Mouse (Mus musculus) liver, embryonic 15.5 days (tissue): ENCODE measurements at regions not wholly inside any gene's neighbourhood (a gene's known extent, or its start where the extent isn't known, plus 50 kb on each side); places are given as distances from the start of the nearest gene placed in this dataset.

ENCODE experiments used
- ATAC-seq: fragments of 200-750 bp; cut with Nextera tagmentation; 2 replicates; pipeline ENCODE4 v1.8.0; 2017; ENCODE audit warnings: moderate number of reproducible peaks, mild to moderate bottlenecking, moderate library complexity; ENCODE audit not compliant: insufficient read depth
- H3K27ac ChIP-seq: fragments of 300-500 bp; sonication (generic); replicated peaks from 2 replicates; pipeline ENCODE4 v1.5.1; 2015; ENCODE audit warnings: mild to moderate bottlenecking, inconsistent platforms
- H3K27me3 ChIP-seq: fragments of 300-500 bp; sonication (generic); 2 replicates; pipeline ENCODE4 v1.6.1; 2015; ENCODE audit warnings: mild to moderate bottlenecking, inconsistent platforms
- H3K36me3 ChIP-seq: fragments of 300-500 bp; sonication (generic); replicated peaks from 2 replicates; pipeline ENCODE4 v1.6.1; 2015; ENCODE audit warnings: moderate library complexity, mild to moderate bottlenecking, inconsistent platforms
- H3K4me1 ChIP-seq: fragments of 300-500 bp; sonication (generic); replicated peaks from 2 replicates; pipeline ENCODE4 v1.6.1; 2015; ENCODE audit warnings: inconsistent platforms
- H3K4me2 ChIP-seq: fragments of 300-500 bp; sonication (generic); 2 replicates; pipeline ENCODE4 v1.6.1; 2015; ENCODE audit warnings: moderate library complexity, mild to moderate bottlenecking, inconsistent platforms
- H3K4me3 ChIP-seq: fragments of 300-500 bp; sonication (generic); replicated peaks from 2 replicates; pipeline ENCODE4 v1.5.1; 2015; ENCODE audit warnings: mild to moderate bottlenecking, inconsistent platforms
- H3K9ac ChIP-seq: fragments of 300-500 bp; sonication (generic); 2 replicates; pipeline ENCODE4 v1.6.1; 2015; ENCODE audit warnings: moderate library complexity, mild to moderate bottlenecking, inconsistent platforms
- H3K9me3 ChIP-seq: fragments of 300-500 bp; sonication (generic); replicated peaks from 2 replicates; pipeline ENCODE4 v1.6.1; 2016; ENCODE audit warnings: inconsistent platforms
- WGBS: fragments of 180-500 bp; shearing (Covaris S2); methylation state at CpG from one replicate; pipeline ENCODE4 v1.1.7; 2015; ENCODE audit warnings: mixed read lengths; ENCODE audit not compliant: insufficient replicate concordance; 5-methylcytosine and 5-hydroxymethylcytosine counted together

GRCm38 (mm10) chr6:41126855-41127254, 91.5 kb upstream of the 2210010C04Rik start:
- Histone ChIP-seq H3K4me2 (no peak overlapping the region), H3K9ac (no peak overlapping the region), H3K9me3 (no peaks in the 10 kb centered on the region), H3K27me3 (no peaks in the 10 kb centered on the region), H3K4me1 (no peaks in the 10 kb centered on the region), H3K36me3 (no peaks in the 10 kb centered on the region), H3K27ac (no peak overlapping the region), H3K4me3 (no peak overlapping the region)
- no peak for ATAC-seq

DNA sequence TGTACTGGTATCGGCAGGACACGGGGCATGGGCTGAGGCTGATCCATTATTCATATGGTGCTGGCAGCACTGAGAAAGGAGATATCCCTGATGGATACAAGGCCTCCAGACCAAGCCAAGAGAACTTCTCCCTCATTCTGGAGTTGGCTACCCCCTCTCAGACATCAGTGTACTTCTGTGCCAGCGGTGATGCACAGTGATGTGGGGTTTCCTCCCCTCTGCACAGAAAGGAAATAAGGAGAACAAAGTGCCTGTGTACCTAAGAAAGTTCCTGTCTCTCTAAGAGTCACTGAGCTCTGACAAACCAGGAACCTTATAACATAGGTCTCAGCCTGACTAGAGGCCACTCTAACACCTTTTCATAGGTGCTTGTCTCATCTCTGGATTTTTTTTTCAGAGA, 86.3 kb upstream of the 2210010C04Rik start:
- Histone ChIP-seq H3K4me3 (no peak overlapping the region), H3K27ac (no peak overlapping the region), H3K4me1 (peaks cover 15% of the 10 kb centered on the region), H3K9ac (no peak overlapping the region), H3K36me3 (no peaks in the 10 kb centered on the region), H3K27me3 (no peaks in the 10 kb centered on the region), H3K4me2 (no peak overlapping the region), H3K9me3 (no peaks in the 10 kb centered on the region)
- ATAC-seq = no peak
- WGBS = 64% methylated on average over 3 of the region's 3 CpGs

GRCm38 (mm10) chr6:41119176-41119575, 83.9 kb upstream of the 2210010C04Rik start:
- no peak overlapping the region for H3K4me2 ChIP-seq

DNA sequence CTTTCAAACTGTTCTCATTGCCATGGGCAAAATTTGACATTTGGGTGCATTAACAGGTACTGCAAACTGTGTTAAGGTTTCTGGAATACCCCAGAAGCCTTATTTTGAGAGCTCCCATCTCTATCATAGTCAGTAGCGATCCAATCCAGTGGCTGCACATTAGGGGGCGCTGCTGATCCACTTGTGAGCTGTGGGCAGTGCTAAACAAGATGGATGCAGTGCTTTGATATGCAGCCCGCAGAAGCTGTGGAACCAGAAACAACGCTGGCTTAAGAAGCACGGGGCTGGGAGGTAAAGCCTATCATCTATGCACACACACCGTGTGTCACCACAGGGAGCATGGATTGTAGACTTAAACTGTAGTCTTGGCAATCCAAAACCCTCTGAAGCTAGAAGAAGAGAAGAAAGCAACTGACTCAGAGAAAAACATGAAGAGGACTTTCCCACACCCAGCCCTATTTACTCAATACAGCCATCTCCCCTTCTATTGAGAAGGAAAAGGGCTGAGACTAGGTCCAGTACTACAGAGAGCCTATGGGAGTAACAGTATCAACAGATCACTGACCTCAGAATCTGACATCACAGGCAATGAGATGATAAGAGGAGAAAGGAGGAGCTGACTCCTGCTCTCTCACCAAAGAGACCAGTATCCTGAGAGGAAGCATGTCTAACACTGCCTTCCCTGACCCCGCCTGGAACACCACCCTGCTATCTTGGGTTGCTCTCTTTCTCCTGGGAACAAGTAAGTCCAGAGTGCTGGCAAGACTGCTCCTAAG, 83.1 kb upstream of the 2210010C04Rik start:
- Histone ChIP-seq H3K27ac (no peak overlapping the region), H3K4me1 (peaks cover 23% of the 10 kb centered on the region), H3K4me2 (peak overlapping the region; percentile 53), H3K4me3 (peak overlapping the region; percentile 20; the same call in 1 of the 2 replicates), H3K9me3 (no peaks in the 10 kb centered on the region), H3K9ac (no peak overlapping the region), H3K36me3 (no peaks in the 10 kb centered on the region), H3K27me3 (no peaks in the 10 kb centered on the region)
- WGBS = 3% methylated on average over 7 of the region's 7 CpGs
- peak; percentile 80 for ATAC-seq

More at GRCm38 (mm10) chr6:41119176-41119575, 83.9 kb upstream of the 2210010C04Rik start:
- H3K36me3 ChIP-seq = no peaks in the 10 kb centered on the region
- no peak overlapping the region for H3K9ac ChIP-seq
- no peak overlapping the region for H3K4me3 ChIP-seq
- H3K4me1 ChIP-seq = peaks cover 15% of the 10 kb centered on the region
- H3K27ac ChIP-seq = no peak overlapping the region
- no peaks in the 10 kb centered on the region for H3K27me3 ChIP-seq
- no peak for ATAC-seq
- 28% methylated on average over 2 of the region's 2 CpGs for WGBS
- H3K9me3 ChIP-seq = no peaks in the 10 kb centered on the region

DNA sequence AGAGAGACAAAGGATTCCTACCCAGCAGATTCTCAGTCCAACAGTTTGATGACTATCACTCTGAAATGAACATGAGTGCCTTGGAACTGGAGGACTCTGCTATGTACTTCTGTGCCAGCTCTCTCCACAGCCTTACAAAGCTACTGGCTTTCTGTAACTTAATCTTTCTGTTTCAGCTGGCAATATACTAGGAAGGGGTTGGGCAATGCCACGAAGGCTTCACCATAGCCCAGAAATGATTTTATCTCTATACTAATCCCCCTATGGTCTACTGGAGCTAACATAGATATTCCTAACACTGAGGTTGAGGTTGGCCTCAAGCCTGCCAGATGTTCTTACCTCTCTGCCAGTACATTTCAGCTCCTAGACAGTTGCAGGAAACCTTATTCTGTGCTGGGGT, 78.6 kb upstream of the 2210010C04Rik start:
- peaks cover 20% of the 10 kb centered on the region for H3K4me1 ChIP-seq
- no peaks in the 10 kb centered on the region for H3K36me3 ChIP-seq
- H3K4me3 ChIP-seq = no peak overlapping the region
- H3K9ac ChIP-seq = no peak overlapping the region
- no peaks in the 10 kb centered on the region for H3K9me3 ChIP-seq
- H3K27ac ChIP-seq = no peak overlapping the region
- WGBS = 20% methylated on average over 1 of the region's 1 CpGs
- H3K27me3 ChIP-seq = no peaks in the 10 kb centered on the region
- ATAC-seq = peak; percentile 53
- H3K4me2 ChIP-seq = no peak overlapping the region

DNA sequence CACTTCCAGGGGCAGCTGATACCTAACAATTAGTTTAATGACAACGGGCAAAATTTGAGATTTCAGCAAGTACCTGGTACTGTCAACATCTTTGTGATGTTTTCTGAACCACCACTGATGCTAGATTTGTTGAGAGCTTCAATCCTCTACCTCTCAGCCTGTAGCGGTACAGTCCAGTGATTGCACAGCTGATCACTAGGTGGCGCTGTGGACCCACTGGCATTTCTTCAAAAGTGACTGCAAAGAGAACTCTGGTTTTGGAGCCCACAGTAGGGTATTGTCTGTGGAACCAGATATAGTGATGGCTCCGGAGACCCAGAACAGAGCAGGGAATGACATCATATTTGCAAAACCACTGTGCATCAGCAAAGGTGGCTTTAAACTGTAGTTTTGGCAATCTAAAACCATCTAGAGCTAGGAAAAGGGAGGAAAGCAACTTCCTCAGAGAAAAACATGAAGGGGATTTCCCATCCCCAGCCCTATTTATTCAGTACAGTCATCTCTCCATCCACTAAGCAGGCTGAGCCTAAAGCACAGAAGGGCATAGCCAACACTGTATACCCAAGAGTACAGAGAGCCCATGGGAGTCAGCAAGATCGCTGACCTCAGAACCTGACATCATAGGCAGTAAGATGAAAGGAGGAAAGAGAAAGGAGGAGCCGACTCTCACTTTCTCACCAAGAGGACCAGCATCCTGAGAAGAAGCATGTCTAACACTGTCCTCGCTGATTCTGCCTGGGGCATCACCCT, 77.7 kb upstream of the 2210010C04Rik start:
- no peaks in the 10 kb centered on the region for H3K36me3 ChIP-seq
- H3K4me1 ChIP-seq = peaks cover 11% of the 10 kb centered on the region; the same call in 1 of the 2 replicates
- 33% methylated on average over 7 of the region's 7 CpGs for WGBS
- no peaks in the 10 kb centered on the region for H3K9me3 ChIP-seq
- no peak overlapping the region for H3K4me3 ChIP-seq
- no peak overlapping the region for H3K9ac ChIP-seq
- ATAC-seq = no peak
- no peaks in the 10 kb centered on the region for H3K27me3 ChIP-seq
- H3K27ac ChIP-seq = no peak overlapping the region
- H3K4me2 ChIP-seq = no peak overlapping the region

GRCm38 (mm10) chr6:41111829-41112228, 76.5 kb upstream of the 2210010C04Rik start:
- H3K27me3 ChIP-seq = no peaks in the 10 kb centered on the region
- no peaks in the 10 kb centered on the region for H3K9me3 ChIP-seq
- no peaks in the 10 kb centered on the region for H3K36me3 ChIP-seq
- ATAC-seq = no peak
- H3K4me3 ChIP-seq = no peak overlapping the region
- H3K4me2 ChIP-seq = no peak overlapping the region
- H3K27ac ChIP-seq = no peak overlapping the region
- H3K9ac ChIP-seq = no peak overlapping the region
- H3K4me1 ChIP-seq = 0 out of 2 replicates have a peak, but pooled peaks cover 11% of the 10 kb centered on the region

GRCm38 (mm10) chr6:41108897-41109296, 73.6 kb upstream of the 2210010C04Rik start:
- Histone ChIP-seq H3K4me3 (no peak overlapping the region), H3K27me3 (no peaks in the 10 kb centered on the region), H3K36me3 (no peaks in the 10 kb centered on the region), H3K4me1 (peaks cover 16% of the 10 kb centered on the region), H3K9me3 (no peaks in the 10 kb centered on the region), H3K9ac (no peak overlapping the region), H3K27ac (no peak overlapping the region), H3K4me2 (no peak overlapping the region)
- no peak for ATAC-seq
- 38% methylated on average over 1 of the region's 1 CpGs for WGBS

DNA sequence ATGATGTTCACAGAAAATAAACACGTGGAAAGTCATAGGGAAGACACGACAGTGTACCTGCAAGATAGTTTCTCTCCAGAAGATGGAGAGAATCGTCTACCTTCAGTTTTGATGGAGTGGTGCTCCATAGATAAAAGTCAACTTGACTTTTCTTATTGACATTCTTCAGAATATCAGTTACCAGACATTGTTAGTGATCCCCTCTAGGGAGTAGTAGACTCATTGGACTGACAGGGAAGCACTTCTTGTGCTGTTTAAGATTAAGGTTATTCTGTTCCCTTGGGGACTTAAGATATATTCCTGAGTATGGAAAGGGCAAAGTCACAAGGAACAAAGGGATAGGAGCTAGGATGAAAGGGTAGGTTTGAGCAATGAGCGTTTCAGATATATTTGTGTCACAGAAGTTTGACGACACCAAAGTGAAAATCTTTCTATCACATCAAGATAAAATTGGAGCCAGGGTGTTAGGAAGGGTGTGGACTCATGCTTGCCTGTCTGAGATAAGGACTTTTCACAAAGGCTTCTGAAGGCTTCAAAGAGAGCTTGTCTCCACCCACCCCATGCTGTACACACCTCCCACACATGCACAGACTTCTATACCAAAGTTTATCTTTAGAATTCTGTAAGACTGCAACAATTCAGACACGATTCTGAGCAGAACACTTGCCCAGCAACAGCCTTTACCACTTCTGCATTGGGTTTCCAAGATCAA, 68.5 kb upstream of the 2210010C04Rik start:
- H3K27ac ChIP-seq = 0 out of 2 replicates have a peak overlapping the region, but pooled peaks have one; percentile 26

GRCm38 (mm10) chr6:41101997-41102396, 66.7 kb upstream of the 2210010C04Rik start:
- WGBS = 21% methylated on average over 2 of the region's 2 CpGs
- Histone ChIP-seq H3K27ac (no peak overlapping the region), H3K9ac (no peak overlapping the region), H3K4me3 (no peak overlapping the region), H3K4me1 (peaks cover 24% of the 10 kb centered on the region), H3K36me3 (no peaks in the 10 kb centered on the region), H3K4me2 (no peak overlapping the region), H3K27me3 (no peaks in the 10 kb centered on the region), H3K9me3 (no peaks in the 10 kb centered on the region)
- ATAC-seq = no peak

More for the DNA sequence above, 68.5 kb upstream of the 2210010C04Rik start:
- peak overlapping the region; percentile 31 for H3K4me2 ChIP-seq
- peak; percentile 98 for ATAC-seq
- 21% methylated on average over 6 of the region's 6 CpGs for WGBS
- no peaks in the 10 kb centered on the region for H3K9me3 ChIP-seq
- H3K4me1 ChIP-seq = peaks cover 24% of the 10 kb centered on the region
- H3K36me3 ChIP-seq = no peaks in the 10 kb centered on the region
- no peaks in the 10 kb centered on the region for H3K27me3 ChIP-seq
- no peak overlapping the region for H3K9ac ChIP-seq
- H3K4me3 ChIP-seq = no peak overlapping the region

DNA sequence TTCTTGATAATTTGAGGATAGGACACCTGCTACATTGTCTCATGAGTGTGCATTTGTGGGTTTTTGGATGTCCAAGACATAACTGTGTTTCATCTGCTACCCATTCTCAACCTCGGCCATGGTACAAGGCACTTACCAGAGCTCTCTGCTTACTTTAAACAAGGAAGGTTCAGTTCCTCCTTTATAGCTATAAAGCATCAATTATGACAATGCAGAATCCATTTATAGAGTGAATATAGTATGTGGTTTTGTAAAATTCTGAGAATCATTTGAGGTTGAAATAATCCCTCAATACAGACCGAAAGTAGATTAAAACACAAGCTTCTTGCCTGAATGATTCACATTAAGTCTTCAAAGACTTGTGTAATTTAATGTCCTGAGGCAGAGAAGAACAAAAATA, 64.9 kb upstream of the 2210010C04Rik start:
- no peak overlapping the region for H3K9ac ChIP-seq
- H3K27ac ChIP-seq = no peak overlapping the region
- no peaks in the 10 kb centered on the region for H3K9me3 ChIP-seq
- H3K4me3 ChIP-seq = no peak overlapping the region
- H3K4me1 ChIP-seq = peaks cover 24% of the 10 kb centered on the region
- H3K27me3 ChIP-seq = no peaks in the 10 kb centered on the region
- no peaks in the 10 kb centered on the region for H3K36me3 ChIP-seq
- ATAC-seq = no peak
- no peak overlapping the region for H3K4me2 ChIP-seq
- WGBS = 61% methylated on average over 2 of the region's 2 CpGs
